Mouse (Mus musculus) hindbrain, embryonic 16.5 days (tissue): Measurements from ENCODE around the gene Lrpap1. TPM values are rescaled to one million over a fixed set of nuclear protein-coding genes. Genes with fewer than 3 reads are reported as not detected.

Experiments
- ATAC-seq: fragments of 200-750 bp; cut with Nextera tagmentation; 2 replicates; pipeline ENCODE4 v1.8.0; 2017; ENCODE audit warnings: moderate TSS enrichment, moderate library complexity
- H3K27ac ChIP-seq: fragments of 300-500 bp; sonication (generic); 2 replicates; pipeline ENCODE4 v1.5.1; 2014; ENCODE audit warnings: low read depth, mild to moderate bottlenecking, control low read depth, low read length, moderate library complexity
- H3K27me3 ChIP-seq: fragments of 300-500 bp; sonication (generic); replicated peaks from 2 replicates; pipeline ENCODE4 v1.6.1; 2014; ENCODE audit warnings: low read length; ENCODE audit not compliant: control insufficient read depth, insufficient read depth
- H3K36me3 ChIP-seq: fragments of 300-500 bp; sonication (generic); 2 replicates; pipeline ENCODE4 v1.6.1; 2014; ENCODE audit warnings: mild to moderate bottlenecking, low read length, moderate library complexity, mixed read lengths; ENCODE audit not compliant: control insufficient read depth, insufficient read depth
- H3K4me1 ChIP-seq: fragments of 300-500 bp; sonication (generic); 2 replicates; pipeline ENCODE4 v1.6.1; 2014; ENCODE audit warnings: low read depth, low read length; ENCODE audit not compliant: control insufficient read depth, insufficient read depth
- H3K4me2 ChIP-seq: fragments of 300-500 bp; sonication (generic); 2 replicates; pipeline ENCODE4 v1.6.1; 2014; ENCODE audit warnings: mild to moderate bottlenecking, low read length, control low read depth, moderate library complexity
- H3K4me3 ChIP-seq: fragments of 300-500 bp; sonication (generic); 2 replicates; pipeline ENCODE4 v1.5.1; 2014; ENCODE audit warnings: mild to moderate bottlenecking, low read length, control low read depth, moderate library complexity
- H3K9ac ChIP-seq: fragments of 300-500 bp; sonication (generic); 2 replicates; pipeline ENCODE4 v1.6.1; 2014; ENCODE audit warnings: low read depth, mild to moderate bottlenecking, control low read depth, low read length, moderate library complexity
- H3K9me3 ChIP-seq: fragments of 300-500 bp; sonication (generic); 2 replicates; pipeline ENCODE4 v1.6.1; 2014; ENCODE audit warnings: mild to moderate bottlenecking, low read length, moderate library complexity; ENCODE audit not compliant: control insufficient read depth
- WGBS: fragments of 180-500 bp; shearing (Covaris S2); extraction: QIAGEN DNeasy Blood & Tissue Kit; methylation state at CpG from one replicate; pipeline ENCODE4 v1.1.7; 2014; 5-methylcytosine and 5-hydroxymethylcytosine counted together
- polyA plus RNA-seq: library from polyadenylated mRNA; unstranded; fragments of >200 nt; fragmentation: Nextera tagmentation; extraction: Ambion mirVana; gene quantifications from 2 replicates; pipeline ENCODE4 v1.2.1, GENCODE M21; 2015

Gene Lrpap1
- polyA plus RNA-seq, 1 experiment from 2014 or later: 186 TPM

GRCm38 (mm10) chr5:35073992-35074391, 31.6 kb downstream of the Lrpap1 start:
- H3K4me1 ChIP-seq: peaks cover 3% of the 10 kb centered on the region; the same call in 1 of the 2 replicates
- H3K9me3 ChIP-seq: no peaks in the 10 kb centered on the region
- H3K27ac ChIP-seq: no peak overlapping the region
- no peak overlapping the region for H3K9ac ChIP-seq
- peaks cover 6% of the 10 kb centered on the region; the same call in 1 of the 2 replicates for H3K27me3 ChIP-seq
- H3K36me3 ChIP-seq: peaks cover 8% of the 10 kb centered on the region; the same call in 1 of the 2 replicates
- H3K4me3 ChIP-seq: no peak overlapping the region
- H3K4me2 ChIP-seq: no peak overlapping the region
- 62% methylated on average over 9 of the region's 9 CpGs for WGBS
- no peak for ATAC-seq

- Histone ChIP-seq H3K27ac (no peak overlapping the region), H3K36me3 (peaks cover 8% of the 10 kb centered on the region; the same call in 1 of the 2 replicates), H3K4me1 (peaks cover 3% of the 10 kb centered on the region; the same call in 1 of the 2 replicates), H3K9ac (no peak overlapping the region), H3K4me3 (no peak overlapping the region), H3K9me3 (no peaks in the 10 kb centered on the region), H3K27me3 (0 out of 2 replicates have a peak, but pooled peaks cover 2% of the 10 kb centered on the region), H3K4me2 (no peak overlapping the region)
- 87% methylated on average over 11 of the region's 11 CpGs for WGBS
- ATAC-seq: no peak
Observed at GRCm38 (mm10) chr5:35073235-35073634, 32.3 kb downstream of the Lrpap1 start.

- peaks cover 2% of the 10 kb centered on the region; the same call in 1 of the 2 replicates for H3K36me3 ChIP-seq
- H3K9ac ChIP-seq: no peak overlapping the region
- no peaks in the 10 kb centered on the region for H3K9me3 ChIP-seq
- ATAC-seq: no peak
- 94% methylated on average over 6 of the region's 6 CpGs for WGBS
- H3K4me1 ChIP-seq: peaks cover 3% of the 10 kb centered on the region; the same call in 1 of the 2 replicates
- no peaks in the 10 kb centered on the region for H3K27me3 ChIP-seq
- no peak overlapping the region for H3K4me2 ChIP-seq
- no peak overlapping the region for H3K4me3 ChIP-seq
- no peak overlapping the region for H3K27ac ChIP-seq
Observed at GRCm38 (mm10) chr5:35071855-35072254, 33.7 kb downstream of the Lrpap1 start.

GRCm38 (mm10) chr5:35070953-35071352, 34.6 kb downstream of the Lrpap1 start:
- Histone ChIP-seq H3K4me2 (no peak overlapping the region), H3K9ac (no peak overlapping the region), H3K36me3 (0 out of 2 replicates have a peak, but pooled peaks cover 2% of the 10 kb centered on the region), H3K27me3 (no peaks in the 10 kb centered on the region), H3K9me3 (no peaks in the 10 kb centered on the region), H3K27ac (no peak overlapping the region), H3K4me1 (peaks cover 3% of the 10 kb centered on the region; the same call in 1 of the 2 replicates), H3K4me3 (no peak overlapping the region)
- WGBS: 26% methylated on average over 7 of the region's 7 CpGs
- peak; percentile 72; the same call in 1 of the 2 replicates for ATAC-seq

- 89% methylated on average over 8 of the region's 8 CpGs for WGBS
- ATAC-seq: no peak
- no peak overlapping the region for H3K4me3 ChIP-seq
- H3K4me1 ChIP-seq: peaks cover 3% of the 10 kb centered on the region; the same call in 1 of the 2 replicates
- H3K36me3 ChIP-seq: 0 out of 2 replicates have a peak, but pooled peaks cover 2% of the 10 kb centered on the region
- no peak overlapping the region for H3K9ac ChIP-seq
- H3K4me2 ChIP-seq: no peak overlapping the region
- H3K27me3 ChIP-seq: no peaks in the 10 kb centered on the region
- H3K27ac ChIP-seq: no peak overlapping the region
- H3K9me3 ChIP-seq: no peaks in the 10 kb centered on the region
Observed at GRCm38 (mm10) chr5:35070314-35070713, 35.3 kb downstream of the Lrpap1 start.

GRCm38 (mm10) chr5:35069841-35070240, 35.7 kb downstream of the Lrpap1 start:
- Histone ChIP-seq H3K4me1 (peaks cover 3% of the 10 kb centered on the region; the same call in 1 of the 2 replicates), H3K4me2 (no peak overlapping the region), H3K4me3 (no peak overlapping the region), H3K9ac (no peak overlapping the region), H3K9me3 (no peaks in the 10 kb centered on the region), H3K36me3 (0 out of 2 replicates have a peak, but pooled peaks cover 2% of the 10 kb centered on the region), H3K27ac (no peak overlapping the region), H3K27me3 (no peaks in the 10 kb centered on the region)
- ATAC-seq: no peak
- 83% methylated on average over 2 of the region's 2 CpGs for WGBS

GRCm38 (mm10) chr5:35060098-35060497, 45.5 kb downstream of the Lrpap1 start:
- Histone ChIP-seq H3K4me1 (peaks cover 15% of the 10 kb centered on the region), H3K36me3 (no peaks in the 10 kb centered on the region), H3K9me3 (no peaks in the 10 kb centered on the region), H3K4me2 (no peak overlapping the region), H3K27me3 (0 out of 2 replicates have a peak, but pooled peaks cover 3% of the 10 kb centered on the region), H3K9ac (no peak overlapping the region), H3K4me3 (no peak overlapping the region), H3K27ac (no peak overlapping the region)
- no peak for ATAC-seq
- WGBS: 79% methylated on average over 3 of the region's 3 CpGs

- H3K4me3 ChIP-seq: peak overlapping the region; percentile 63
- H3K4me1 ChIP-seq: peaks cover 15% of the 10 kb centered on the region
- peak overlapping the region; percentile 68 for H3K4me2 ChIP-seq
- no peak overlapping the region for H3K27ac ChIP-seq
- no peaks in the 10 kb centered on the region for H3K9me3 ChIP-seq
- 0 out of 2 replicates have a peak, but pooled peaks cover 3% of the 10 kb centered on the region for H3K27me3 ChIP-seq
- no peaks in the 10 kb centered on the region for H3K36me3 ChIP-seq
- H3K9ac ChIP-seq: no peak overlapping the region
- WGBS: 57% methylated on average over 1 of the region's 1 CpGs
- no peak for ATAC-seq
Observed at GRCm38 (mm10) chr5:35058216-35058615, 47.4 kb downstream of the Lrpap1 start.

- 0 out of 2 replicates have a peak overlapping the region, but pooled peaks have one; percentile 12 for H3K27ac ChIP-seq
- WGBS: 7% methylated on average over 4 of the region's 4 CpGs
- H3K4me2 ChIP-seq: peak overlapping the region; percentile 68
- H3K4me3 ChIP-seq: peak overlapping the region; percentile 63
- no peaks in the 10 kb centered on the region for H3K36me3 ChIP-seq
- peaks cover 15% of the 10 kb centered on the region for H3K4me1 ChIP-seq
- 0 out of 2 replicates have a peak, but pooled peaks cover 3% of the 10 kb centered on the region for H3K27me3 ChIP-seq
- ATAC-seq: peak; percentile 14; the same call in 1 of the 2 replicates
- H3K9me3 ChIP-seq: no peaks in the 10 kb centered on the region
- H3K9ac ChIP-seq: peak overlapping the region; percentile 81
Observed at GRCm38 (mm10) chr5:35057582-35057981, 48.0 kb downstream of the Lrpap1 start.
